Mouse (Mus musculus): ENCODE results near the gene Smpx. TPM values are rescaled to one million over a fixed set of nuclear protein-coding genes. Genes with fewer than 3 reads are reported as not detected.

Smpx gene
- 100 to 1,000 TPM; 395 to 429 TPM for total RNA-seq (2021)

GRCm38 (mm10) chrX:157698862-157699261 lies at the start of gene Smpx:
Gene Smpx (plus strand): TSS chrX:157698910.
- intact Hi-C loops (cut with DNase I) = no loop called here
- peak; percentile 40 to 53 for DNase-seq

- no peak for DNase-seq
- intact Hi-C loops (cut with DNase I) = no loop called here
Observed at GRCm38 (mm10) chrX:157655047-157655446, 43.7 kb upstream of the Smpx start.

GRCm38 (mm10) chrX:157657356-157657755 lies 41.4 kb upstream of the Smpx start:
- DNase-seq = no peak
- intact Hi-C loops (cut with DNase I) = no loop called here

- no peak for DNase-seq
- intact Hi-C loops (cut with DNase I) = no loop called here
Observed at GRCm38 (mm10) chrX:157671820-157672219, 26.9 kb upstream of the Smpx start.

GRCm38 (mm10) chrX:157674667-157675350 lies 23.9 kb upstream of the Smpx start:
- intact Hi-C loops (cut with DNase I) = no loop called here
- no peak for DNase-seq

- no peak for DNase-seq
- intact Hi-C loops (cut with DNase I) = no loop called here
Observed at GRCm38 (mm10) chrX:157691186-157691585, 7.5 kb upstream of the Smpx start.

- intact Hi-C loops (cut with DNase I) = no loop called here
- DNase-seq = peak in 1 of 2 experiments; percentile 8
Observed at GRCm38 (mm10) chrX:157697591-157698135, 1.0 kb upstream of the Smpx start.

- intact Hi-C loops (cut with DNase I) = no loop called here
- DNase-seq = no peak
Observed at GRCm38 (mm10) chrX:157707236-157707635, 8.5 kb downstream of the Smpx start.

- intact Hi-C loops (cut with DNase I) = no loop called here
- no peak for DNase-seq
Observed at GRCm38 (mm10) chrX:157708616-157709280, 10.0 kb downstream of the Smpx start.

- intact Hi-C loops (cut with DNase I) = no loop called here
- no peak for DNase-seq
Observed at GRCm38 (mm10) chrX:157719907-157720306, 21.2 kb downstream of the Smpx start.

- intact Hi-C loops (cut with DNase I) = loop anchor here (10.0 kb wide), 1 partner anchor 224 kb away; no protein-coding TSS in a partner anchor
- DNase-seq = no peak
Observed at GRCm38 (mm10) chrX:157730622-157731341, 32.1 kb downstream of the Smpx start.

GRCm38 (mm10) chrX:157731658-157732314 lies 33.1 kb downstream of the Smpx start:
- DNase-seq = peak; percentile 66 to 76

GRCm38 (mm10) chrX:157732346-157732745 lies 33.6 kb downstream of the Smpx start:
- intact Hi-C loops (cut with DNase I) = loop anchor here (1.0 to 10.0 kb wide), 2 partner anchors 222 to 1193 kb away; no protein-coding TSS in a partner anchor

More at GRCm38 (mm10) chrX:157731658-157732314, 33.1 kb downstream of the Smpx start:
- intact Hi-C loops (cut with DNase I) = loop anchor here (1.0 to 10.0 kb wide), 2 partner anchors 223 to 1194 kb away; no protein-coding TSS in a partner anchor

GRCm38 (mm10) chrX:157733836-157734235 lies 35.1 kb downstream of the Smpx start:
- no peak for DNase-seq
- intact Hi-C loops (cut with DNase I) = loop anchor here (10.0 kb wide), 1 partner anchor 221 kb away; no protein-coding TSS in a partner anchor

More at GRCm38 (mm10) chrX:157732346-157732745, 33.6 kb downstream of the Smpx start:
- DNase-seq = no peak

- no peak for DNase-seq
- intact Hi-C loops (cut with DNase I) = loop anchor here (10.0 kb wide), 1 partner anchor 220 kb away; no protein-coding TSS in a partner anchor
Observed at GRCm38 (mm10) chrX:157734341-157734740, 35.6 kb downstream of the Smpx start.

- intact Hi-C loops (cut with DNase I) = no loop called here
- DNase-seq = peak; percentile 40 to 46
Observed at GRCm38 (mm10) chrX:157747815-157748544, 49.3 kb downstream of the Smpx start.

- no peak for DNase-seq
- intact Hi-C loops (cut with DNase I) = no loop called here
Observed at GRCm38 (mm10) chrX:157754559-157754958, 55.8 kb downstream of the Smpx start.

- DNase-seq = no peak
- intact Hi-C loops (cut with DNase I) = no loop called here
Observed at GRCm38 (mm10) chrX:157762542-157762941, 63.8 kb downstream of the Smpx start.

GRCm38 (mm10) chrX:157801669-157802068 lies 103.0 kb downstream of the Smpx start:
- intact Hi-C loops (cut with DNase I) = no loop called here
- no peak for DNase-seq
